Mouse (Mus musculus): ENCODE data around the gene Nrg3.
"Not testable (repeated sequence)": the region's sequence is repeated elsewhere in the genome, so short reads cannot be mapped to it uniquely, and the experiment has no call there.

The Nrg3 gene

DNA sequence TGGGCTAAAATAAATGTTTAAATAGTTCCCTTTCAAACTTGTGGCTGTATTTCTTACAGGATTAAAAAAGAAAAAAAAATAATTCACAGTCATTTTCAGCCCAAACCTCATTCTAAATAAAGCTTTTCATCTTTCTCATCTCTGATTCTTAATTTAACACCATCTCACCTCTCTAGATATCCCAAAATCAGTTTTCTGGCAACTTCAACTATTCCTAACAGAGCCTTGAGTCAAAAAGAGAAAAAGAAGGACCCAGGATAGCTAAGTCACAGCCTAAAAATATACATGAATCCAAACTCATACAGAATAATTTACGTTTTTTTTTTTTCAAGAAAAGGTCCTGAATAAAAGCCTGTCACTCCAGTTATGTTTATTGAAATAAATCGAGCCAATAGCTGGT lies 232.6 kb downstream of the Nrg3 start:
- no peak for DNase-seq (ENCODE audit: low read depth in 2 of 2, low spot score in 2 of 2)

DNA sequence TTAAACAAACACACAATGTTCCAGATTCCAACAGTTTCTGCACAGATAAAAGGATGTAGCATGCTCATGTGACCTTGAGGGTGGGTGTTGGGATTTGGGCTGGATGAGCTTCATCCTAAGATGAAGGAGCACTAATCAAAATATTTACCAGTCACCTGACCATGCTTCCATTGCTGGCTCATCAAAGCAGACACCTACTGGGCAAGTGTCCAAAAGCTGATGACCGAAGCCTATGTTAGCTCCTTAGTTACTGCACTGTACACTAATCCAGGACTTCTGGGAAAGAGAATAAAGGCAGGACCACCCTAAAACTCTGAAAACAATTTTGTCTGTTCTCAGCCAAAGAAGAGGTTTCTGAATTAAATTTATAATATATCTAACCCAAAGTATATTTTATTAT lies 261.4 kb downstream of the Nrg3 start:
- DNase-seq (ENCODE audit: low read depth in 2 of 2, low spot score in 2 of 2), result no peak

DNA sequence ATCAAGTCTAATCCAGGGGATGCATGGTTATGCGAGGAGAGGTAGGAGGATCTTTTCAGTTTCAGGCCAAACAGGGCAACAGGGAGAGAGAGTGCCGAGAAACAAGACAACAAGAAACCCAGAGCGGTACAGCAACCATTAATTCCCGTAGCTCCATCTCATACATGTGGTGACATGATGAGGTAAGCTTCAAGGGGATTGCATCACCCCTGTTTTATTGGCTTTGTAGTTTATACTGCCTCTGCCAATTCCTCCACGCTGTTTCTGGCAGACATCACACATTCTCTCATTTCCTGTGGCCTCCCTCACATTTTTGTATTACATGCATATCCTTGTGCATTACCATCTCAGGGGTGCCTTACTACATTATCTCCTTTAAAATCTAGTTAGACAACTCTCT lies 280.9 kb downstream of the Nrg3 start:
- DNase-seq (ENCODE audit: low read depth in 2 of 2, low spot score in 2 of 2), result no peak

DNA sequence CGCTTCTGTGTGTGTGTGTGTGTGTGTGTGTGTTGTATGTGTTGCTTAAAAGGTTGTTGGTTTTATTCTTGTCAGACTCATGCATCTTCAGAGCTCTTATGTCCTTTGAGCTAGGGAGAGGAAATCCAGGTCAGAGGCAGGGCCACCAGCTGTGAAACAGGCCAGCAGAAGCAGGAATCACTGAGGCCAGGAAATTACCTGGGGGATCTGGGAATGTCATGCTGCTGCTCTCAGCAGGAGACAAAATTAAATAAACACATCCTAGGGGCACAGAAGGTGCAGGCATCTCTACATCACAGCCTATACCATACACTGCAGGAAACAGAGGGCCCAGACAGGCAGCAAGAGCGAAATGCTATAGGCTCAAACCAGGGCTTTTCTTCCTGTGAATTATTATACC lies 299.2 kb downstream of the Nrg3 start:
- no peak for DNase-seq (ENCODE audit: low read depth in 2 of 2, low spot score in 2 of 2)

DNA sequence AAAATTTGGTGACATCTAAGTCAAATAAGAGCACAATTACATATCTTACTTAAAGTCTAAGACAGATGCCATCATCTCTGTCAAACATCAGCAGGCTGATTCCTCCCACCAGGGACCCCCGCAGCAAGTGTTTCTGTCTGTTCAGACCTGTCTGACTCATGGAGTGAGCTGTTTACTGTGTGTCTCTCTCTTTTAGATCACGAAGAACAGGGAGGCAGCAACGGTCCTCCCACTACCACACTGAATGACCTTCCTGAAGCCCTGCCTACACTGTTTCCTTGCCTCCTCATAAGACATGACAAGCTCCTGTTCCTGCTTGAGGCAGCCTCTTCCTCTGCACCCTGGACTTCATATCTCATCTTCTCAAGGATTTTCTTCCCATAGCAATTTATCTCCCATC lies 312.7 kb downstream of the Nrg3 start:
- DNase-seq (ENCODE audit: low read depth in 2 of 2, low spot score in 2 of 2), result no peak

DNA sequence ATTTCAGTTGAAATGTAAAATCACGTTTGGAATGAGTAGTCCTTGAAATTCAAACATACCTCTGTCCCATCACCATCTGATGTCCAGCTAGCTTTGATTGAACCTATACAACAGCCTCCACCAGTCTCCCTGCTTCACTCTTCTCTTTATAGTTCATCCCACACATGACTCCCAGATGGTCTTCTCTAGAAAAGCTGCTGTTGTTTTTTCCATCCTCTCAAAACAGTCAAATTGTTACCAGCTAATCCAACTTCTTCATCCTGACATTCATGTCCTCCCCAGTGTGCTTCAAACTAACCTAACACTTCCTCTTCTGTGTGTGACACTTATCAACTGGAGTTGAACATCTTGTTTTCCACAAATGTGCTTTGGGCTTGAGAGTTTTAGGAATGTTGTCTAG lies 317.4 kb downstream of the Nrg3 start:
- no peak for DNase-seq (ENCODE audit: low read depth in 2 of 2, low spot score in 2 of 2)

DNA sequence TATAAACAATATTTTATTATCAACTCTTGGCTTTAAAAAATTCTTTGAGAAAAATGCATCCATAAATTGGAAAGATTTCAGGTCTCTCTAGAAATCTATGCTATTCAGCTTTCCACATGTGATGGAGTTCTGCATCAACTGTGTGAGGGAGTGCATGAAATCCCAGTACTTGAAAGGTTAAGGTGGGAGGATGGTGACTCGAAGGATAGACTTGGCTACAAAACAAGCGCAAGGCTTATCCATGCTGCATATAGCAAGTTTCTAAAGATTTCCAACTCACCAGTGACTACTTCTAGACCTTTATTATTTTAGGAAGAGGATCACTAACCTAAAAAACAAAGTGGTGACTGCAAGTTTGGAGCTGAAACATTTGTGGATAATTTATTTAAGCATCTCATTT lies 343.1 kb downstream of the Nrg3 start:
- DNase-seq (ENCODE audit: low read depth in 2 of 2, low spot score in 2 of 2), result no peak

DNA sequence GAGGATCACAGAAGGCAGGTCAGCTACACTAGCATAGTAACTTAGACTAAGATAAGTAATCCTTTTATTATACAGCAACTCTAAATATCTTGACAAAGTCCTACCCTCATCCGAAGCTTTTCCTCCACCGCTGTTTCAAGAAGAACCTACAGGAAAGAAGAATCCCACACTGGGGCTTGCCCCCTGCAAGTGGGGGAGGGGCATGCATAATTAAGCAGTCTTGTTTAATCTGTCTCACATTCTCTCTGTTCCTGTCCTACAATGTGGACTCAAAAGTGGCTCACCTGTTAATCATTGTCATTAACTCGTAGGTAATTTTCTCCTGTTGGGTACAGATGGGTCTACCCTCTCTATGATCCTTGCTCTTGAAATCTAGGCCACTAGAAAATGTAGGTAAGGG lies 354.9 kb downstream of the Nrg3 start:
- DNase-seq (ENCODE audit: low read depth in 2 of 2, low spot score in 2 of 2), result no peak

DNA sequence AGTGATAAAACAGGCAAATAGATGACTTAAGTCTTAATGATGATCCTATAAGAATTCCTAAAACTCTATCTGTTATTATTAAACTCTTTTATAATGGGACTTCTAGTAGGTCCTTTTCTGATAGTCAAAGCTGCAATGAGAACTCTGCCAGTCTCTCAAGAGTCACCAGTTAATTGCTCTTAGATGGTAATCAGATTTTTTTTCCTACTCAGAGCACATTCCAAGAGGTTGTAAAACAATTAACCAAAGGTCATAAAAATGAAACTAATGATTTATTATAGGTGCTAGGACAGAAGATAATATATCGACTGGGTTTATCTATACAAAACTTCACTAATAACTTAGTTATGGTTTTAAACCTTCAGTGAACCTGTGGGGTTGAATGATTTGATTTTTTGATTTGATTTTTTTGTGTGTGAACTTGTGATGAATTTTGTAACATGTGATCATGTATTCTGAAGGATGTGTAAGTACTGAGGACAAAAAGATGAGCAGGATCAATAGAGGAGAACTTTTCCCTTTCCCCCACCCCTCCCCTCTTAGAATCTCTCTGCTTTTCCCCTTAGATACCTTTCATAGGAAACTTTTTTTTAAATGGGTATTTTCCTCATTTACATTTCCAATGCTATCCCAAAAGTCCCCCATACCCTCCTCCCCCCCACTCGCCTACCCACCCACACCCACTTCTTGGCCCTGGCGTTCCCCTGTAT lies 356.2 kb downstream of the Nrg3 start:
- DNase-seq (ENCODE audit: low read depth in 2 of 2, low spot score in 2 of 2), result not testable (repeated sequence)

DNA sequence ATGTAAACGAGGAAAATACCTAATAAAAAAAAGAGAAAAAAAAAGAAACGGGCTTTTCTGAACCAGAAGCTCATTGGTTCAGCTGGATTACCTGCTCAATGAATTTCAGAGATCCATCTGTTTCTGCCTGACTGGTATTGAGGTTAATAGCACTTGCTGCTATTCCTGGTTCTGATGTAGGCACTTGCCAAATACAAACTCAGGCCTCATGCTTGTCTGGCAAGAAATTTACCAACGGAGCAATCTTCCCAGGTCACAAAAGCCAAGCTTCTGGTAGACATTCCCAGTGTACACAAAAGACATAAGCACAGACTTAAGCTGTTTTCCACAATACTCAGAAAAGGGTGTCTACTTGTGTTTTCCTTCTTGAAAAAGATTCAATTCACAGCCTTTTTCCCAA lies 363.3 kb downstream of the Nrg3 start:
- no peak for DNase-seq (ENCODE audit: low read depth in 2 of 2, low spot score in 2 of 2)

DNA sequence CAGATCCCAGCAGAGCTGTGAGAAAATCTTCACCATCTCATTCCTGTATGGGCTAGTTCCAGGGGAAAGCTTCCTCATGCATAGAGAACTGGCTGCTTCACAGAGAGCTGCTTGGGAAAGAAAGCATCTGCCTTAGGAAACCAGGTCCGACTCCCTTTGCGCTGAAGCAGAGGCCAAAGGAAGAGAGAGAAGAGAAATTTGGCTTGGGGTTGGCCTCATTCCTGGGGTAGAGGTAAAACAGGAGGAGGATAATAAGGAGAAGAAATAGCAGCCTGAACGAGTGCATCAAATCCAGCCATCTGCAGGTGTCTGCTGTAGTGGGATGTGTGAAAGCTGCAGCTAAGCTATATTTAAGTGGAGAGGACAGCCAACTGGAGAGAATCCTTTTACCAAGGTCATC lies 366.1 kb downstream of the Nrg3 start:
- DNase-seq (ENCODE audit: low read depth in 2 of 2, low spot score in 2 of 2), result no peak

DNA sequence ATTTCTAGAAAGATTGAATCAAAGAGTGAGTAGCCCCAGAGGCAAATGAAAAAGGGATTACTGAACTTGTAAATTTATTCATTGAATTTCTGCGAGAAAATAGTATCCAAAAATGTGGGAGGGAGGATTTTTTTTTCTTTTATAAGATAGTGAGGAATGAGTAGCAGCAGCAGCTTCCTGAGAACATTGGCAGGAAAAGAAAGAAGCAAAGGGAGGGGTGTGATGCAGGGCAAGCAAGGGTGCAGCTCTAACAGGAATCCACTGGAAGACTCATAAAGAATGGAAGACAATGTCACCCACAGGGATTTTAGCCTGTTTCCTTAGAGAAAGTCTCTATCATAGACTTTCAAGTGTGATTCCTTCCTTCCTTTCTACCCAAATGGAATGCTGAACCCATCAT lies 377.7 kb downstream of the Nrg3 start:
- no peak for DNase-seq (ENCODE audit: low read depth in 2 of 2, low spot score in 2 of 2)

DNA sequence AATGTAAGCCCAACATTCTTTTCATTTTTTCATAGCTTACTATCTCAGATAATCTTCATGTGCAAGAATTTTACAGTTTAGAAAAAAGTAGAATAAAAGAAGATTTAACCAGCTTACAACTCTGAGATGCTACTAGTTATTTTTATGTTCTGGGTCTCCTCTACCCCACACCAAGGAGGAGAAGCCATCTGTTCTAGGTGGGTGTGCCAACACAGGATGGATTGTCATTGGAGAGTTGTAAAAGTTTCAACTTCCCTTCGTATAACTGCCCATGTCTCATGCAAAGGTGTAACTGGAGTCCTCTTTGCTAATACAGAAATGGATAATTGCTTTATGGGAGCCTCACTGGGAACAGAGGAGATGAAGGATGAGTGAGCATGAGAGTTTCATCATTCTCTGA lies 393.4 kb downstream of the Nrg3 start:
- no peak for DNase-seq (ENCODE audit: low read depth in 2 of 2, low spot score in 2 of 2)

DNA sequence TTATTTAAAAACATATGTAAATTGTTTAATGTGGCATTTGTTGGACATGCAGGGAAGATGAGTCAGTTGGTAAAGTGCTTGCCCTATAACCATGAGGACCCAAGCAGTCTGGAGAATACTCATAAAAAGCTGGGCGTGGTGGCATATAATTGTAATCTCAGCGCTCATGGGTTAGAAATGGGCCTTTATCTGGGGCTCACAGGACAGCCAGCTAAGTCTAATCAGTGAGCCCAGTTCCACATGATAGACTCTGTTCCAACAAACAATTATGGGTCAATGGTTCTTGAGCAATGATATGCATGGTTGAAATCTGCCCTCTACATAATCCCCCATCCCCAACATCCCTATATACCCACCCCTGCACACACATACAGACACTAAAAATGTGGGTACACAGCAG lies 421.3 kb downstream of the Nrg3 start:
- no peak for DNase-seq (ENCODE audit: low read depth in 2 of 2, low spot score in 2 of 2)

DNA sequence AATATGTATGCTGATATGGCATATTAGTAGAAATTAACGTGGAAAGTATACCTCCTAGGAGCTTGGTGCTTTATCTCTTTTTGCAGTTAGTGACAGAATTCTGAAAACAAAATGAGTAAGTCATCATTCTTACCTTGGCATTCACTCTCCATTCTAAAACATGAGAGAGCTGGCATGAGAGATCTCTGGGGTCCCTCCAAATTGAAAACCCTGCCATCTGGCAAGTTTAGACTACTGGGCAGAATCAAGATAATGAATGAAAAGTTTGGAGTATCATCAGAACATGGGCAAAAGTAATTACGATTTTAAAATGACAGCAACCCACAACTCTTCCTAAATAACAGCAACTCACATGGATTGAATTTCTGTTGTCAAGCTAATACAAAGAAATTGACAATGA lies 423.9 kb downstream of the Nrg3 start:
- DNase-seq (ENCODE audit: low read depth in 2 of 2, low spot score in 2 of 2), result no peak

DNA sequence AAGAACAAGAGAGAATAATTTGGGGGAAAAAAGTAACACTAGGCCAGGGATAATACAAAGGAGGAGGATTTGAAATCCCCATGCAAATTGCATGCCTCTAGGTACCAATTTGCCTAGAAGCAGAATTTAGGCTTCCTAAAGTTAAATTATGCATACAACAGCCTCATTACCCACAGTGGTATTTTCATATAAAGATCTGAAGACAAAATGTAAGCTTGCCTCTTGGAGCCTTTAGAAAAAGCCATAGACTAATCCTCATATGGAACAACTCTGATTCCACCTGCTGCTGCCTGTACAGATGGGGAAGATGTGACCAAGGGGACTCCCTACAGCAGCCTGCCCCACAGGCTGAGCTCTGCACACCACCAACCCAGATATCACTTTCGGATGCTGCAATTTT lies 428.6 kb downstream of the Nrg3 start:
- no peak for DNase-seq (ENCODE audit: low read depth in 2 of 2, low spot score in 2 of 2)

DNA sequence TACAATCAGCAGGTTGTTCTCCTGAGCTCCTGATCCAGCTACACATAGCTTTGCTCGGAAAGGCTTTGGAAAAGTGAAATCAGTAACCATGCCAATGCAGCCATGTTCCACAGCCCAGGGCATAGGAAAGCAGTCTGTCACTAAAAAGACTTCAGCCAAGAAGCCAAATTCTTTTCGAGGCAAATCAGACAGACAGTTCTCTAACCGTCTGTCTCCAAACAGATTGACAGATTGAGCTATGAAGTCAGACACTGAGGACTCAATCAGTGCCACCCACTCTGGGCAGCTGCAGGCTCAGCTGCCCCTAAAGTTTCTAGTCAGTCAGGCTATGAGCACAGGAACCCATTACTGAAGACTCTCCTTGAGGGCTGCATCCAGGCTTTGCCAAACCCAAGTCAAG lies 429.1 kb downstream of the Nrg3 start:
- DNase-seq (ENCODE audit: low read depth in 2 of 2, low spot score in 2 of 2), result no peak

DNA sequence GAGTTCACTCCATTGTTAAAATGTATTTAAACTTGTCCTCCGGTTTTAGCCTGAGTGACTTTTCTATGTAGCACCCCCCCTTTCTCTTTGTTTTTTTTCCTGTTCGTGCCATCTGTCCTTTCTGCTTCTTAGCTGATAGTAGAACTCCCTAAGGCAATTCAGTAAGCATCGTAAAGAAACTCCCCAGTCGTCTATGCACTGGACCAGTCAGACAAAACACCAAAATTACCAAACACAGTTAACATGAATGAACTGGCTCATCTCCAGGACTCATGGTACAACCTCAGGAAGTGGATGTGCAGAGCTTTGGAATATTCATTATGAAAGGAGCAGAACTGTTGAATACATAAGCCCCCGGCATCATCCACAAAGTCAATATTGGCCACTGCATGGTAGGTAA lies 429.5 kb downstream of the Nrg3 start:
- DNase-seq (ENCODE audit: low read depth in 2 of 2, low spot score in 2 of 2), result no peak

DNA sequence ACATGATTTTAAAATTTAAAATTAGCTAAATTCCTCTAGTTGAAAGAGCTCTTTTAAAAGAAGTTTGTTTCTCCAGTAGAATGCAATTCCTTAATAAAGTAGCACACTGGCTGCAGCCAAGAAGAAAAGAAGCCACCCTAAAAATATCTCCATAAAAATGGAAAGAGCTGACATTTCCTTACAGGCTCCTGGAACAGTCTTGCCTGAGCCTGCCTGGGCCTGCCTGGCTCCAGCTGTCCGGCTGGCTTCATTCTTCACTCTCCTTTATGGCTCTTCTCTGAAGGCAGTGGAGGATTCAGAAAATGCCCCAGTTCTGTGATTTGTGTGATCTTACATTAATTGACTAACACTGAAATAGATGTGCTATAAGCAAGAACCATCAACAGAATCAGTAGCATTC lies 433.8 kb downstream of the Nrg3 start:
- no peak for DNase-seq (ENCODE audit: low read depth in 2 of 2, low spot score in 2 of 2)

DNA sequence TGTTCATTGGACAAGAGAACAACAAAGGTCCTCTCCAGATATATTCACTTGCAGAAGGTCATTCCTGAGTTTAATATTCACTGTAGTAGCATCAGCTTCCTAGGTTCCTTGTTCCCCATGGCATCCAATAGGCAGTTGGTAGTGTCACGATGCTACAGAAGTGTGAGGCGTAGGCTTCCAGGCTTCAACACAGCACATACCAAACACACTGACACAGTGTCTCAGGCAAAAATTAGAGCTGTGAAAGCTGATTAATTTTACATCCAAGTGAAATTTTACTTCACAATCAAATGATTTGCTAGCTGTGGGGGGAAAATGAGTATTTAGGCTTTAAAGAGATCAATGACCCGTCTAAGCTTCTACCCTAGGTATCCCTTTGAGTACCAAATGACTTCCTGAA lies 438.4 kb downstream of the Nrg3 start:
- DNase-seq (ENCODE audit: low read depth in 2 of 2, low spot score in 2 of 2), result no peak

DNA sequence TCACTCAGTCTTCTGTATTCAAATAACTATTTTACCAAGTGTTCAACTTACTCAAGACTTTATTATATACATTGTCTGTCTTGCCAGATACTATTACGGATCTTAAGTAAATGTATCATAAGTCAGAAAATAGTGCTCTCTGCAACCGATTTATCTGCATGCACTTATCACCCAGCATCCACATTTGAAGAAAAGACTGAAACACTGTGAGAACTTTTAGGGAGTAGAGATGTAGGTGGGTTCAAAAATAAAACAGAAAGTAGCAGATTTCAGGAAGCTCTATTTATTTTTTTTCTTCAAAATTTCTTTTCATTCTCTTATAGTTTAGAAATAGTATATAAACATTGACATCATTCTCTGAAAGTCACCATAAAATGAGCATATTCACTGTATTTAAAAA lies 449.8 kb downstream of the Nrg3 start:
- no peak for DNase-seq (ENCODE audit: low read depth in 2 of 2, low spot score in 2 of 2)

DNA sequence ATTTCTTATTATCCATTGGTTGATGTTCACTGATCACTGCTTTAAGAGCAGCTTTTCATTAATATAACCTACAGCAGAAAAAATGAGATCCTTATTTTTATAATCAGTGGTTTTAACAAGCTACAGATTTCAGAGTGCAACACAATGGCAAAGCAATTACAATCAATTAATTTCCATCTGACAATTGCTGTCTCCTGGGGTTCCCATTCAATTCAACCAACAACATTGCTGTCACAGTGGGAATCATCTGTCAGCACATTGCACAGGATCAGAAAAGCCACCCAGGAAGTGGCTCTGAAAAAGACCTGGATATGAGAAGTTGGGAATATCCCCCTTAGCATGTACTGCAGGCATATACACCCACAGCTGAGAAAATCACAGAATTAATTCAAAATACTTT lies 458.8 kb downstream of the Nrg3 start:
- no peak for DNase-seq (ENCODE audit: low read depth in 2 of 2, low spot score in 2 of 2)

DNA sequence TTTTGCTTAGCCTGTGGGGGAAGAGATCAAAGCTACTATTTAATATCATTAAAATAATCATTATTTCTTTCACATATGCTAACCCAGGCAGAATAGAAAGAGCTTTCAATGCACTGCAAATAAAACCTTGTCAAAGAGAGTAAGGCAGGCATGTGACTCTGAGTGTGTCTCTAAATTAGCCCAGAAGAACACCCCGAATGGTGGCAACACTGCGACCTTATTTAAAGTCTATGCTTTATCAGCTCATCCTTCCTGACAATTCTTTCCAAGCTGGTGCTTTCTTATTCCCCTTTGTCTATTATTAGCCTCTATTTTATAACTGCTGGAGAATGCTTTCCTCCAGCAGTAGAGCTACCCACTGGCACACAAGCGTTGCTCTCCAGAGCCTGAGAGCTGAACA lies 475.0 kb downstream of the Nrg3 start:
- no peak for DNase-seq (ENCODE audit: low read depth in 2 of 2, low spot score in 2 of 2)

DNA sequence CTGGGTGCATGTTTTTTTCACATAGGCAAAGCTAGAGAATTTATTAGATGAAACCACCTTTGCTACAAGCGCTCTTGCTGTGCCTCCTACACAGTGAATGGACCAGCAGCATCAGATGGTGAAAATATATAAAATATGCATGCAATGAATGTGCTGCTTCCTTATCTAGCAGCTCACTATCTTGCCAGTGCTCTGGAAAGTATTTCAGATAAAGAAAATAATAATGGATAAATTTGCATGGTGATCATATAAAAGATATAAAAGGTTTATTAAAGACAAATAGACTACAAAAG lies 480.4 kb downstream of the Nrg3 start:
- DNase-seq (ENCODE audit: low read depth in 2 of 2, low spot score in 2 of 2), result no peak
